Mouse (Mus musculus): ENCODE results near the gene Tbx6.

Tbx6 gene

DNA sequence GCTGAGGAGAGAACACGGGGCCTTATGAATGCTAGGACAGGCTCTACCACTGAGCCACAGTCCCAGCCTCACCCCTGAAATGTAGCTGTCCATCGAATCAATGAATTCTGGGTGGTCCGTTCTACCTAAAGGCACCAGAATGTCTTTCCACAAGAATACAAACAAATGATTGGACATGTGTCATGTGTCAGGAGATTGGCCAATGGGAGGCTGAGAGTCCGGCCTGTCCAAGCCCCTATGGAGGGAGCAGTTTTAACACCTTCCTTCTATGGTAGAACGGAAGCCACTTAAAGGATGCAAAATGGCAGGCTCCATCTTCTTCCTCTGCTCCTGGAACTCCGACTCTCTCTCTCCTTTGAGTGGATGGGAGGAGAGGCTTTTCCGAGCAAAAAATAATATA, 36.3 kb downstream of the Tbx6 start:
- no peak for DNase-seq (ENCODE audit: low spot score)

DNA sequence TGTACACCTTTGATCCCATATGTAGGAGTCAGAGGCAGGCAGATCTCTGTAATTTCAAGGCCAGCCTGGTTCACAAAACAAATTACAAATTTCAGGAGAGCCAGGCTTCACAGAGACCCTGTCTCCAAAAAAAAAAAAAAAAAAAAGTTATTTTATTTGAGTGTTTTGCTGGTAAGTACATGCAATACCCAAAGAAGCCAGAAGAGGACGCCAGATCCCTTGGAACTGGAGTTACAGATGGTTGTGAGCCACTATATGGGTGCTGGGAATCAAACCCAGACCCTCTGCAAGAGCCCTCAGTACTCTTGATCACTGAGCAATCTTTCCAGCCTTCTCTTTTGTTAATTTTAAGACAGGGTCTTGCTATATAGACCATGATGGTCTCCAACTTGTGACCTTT, 37.5 kb downstream of the Tbx6 start:
- no peak for DNase-seq (ENCODE audit: low spot score)

DNA sequence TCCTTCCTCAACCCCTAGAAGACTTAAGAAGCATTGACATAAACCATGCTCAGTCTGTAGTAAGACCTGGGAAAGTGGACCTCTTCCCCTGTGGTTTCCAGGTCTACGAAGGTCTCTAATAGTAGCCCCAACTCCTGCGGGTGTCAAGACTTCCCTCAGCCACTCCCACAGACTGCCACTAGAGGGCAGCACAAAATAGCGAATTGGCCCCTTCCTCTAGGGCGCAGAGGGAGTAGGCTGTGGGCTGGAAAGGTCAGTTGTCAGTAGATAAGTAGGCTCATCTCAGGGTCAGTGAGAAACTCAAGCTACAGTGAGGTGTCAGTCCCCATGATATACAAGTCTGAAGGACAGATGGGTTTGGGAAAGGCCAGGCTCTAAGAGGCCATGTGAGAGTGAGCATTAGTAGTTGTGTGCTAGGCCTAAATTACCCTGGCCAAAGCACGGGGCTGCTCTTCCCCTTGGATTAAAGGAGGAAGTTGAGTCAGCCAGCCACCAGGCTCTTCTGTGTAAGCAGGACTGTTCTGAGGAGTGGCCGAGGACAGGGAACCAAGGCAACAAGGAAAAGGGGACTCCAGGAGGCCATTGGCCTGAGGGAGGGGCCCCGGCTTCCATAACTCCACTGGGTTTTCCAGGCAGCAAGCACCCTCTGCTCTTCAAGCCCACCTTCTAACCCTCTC, 40.7 kb downstream of the Tbx6 start:
- DNase-seq (ENCODE audit: low spot score), result peak; percentile 82

DNA sequence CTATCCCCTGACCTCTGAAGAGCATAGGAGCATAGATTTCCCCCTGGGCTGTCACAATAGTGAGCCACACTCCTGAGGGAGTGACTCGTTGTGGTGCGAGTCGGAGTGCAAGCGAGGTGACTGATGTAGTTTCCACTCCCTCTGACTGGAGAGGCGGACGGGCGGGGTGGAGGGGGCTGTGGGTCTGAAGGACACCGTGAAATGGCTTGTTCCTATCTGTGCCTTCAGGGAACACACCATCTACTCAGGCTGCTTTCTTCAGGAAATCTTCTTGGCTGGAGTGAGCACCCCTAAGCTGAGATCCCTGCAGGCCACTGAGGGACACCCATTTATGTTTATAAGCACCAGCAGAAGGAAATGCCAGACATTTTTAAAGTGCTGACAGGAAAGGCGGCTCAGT, 41.5 kb downstream of the Tbx6 start:
- peak; percentile 42 for DNase-seq (ENCODE audit: low spot score)

DNA sequence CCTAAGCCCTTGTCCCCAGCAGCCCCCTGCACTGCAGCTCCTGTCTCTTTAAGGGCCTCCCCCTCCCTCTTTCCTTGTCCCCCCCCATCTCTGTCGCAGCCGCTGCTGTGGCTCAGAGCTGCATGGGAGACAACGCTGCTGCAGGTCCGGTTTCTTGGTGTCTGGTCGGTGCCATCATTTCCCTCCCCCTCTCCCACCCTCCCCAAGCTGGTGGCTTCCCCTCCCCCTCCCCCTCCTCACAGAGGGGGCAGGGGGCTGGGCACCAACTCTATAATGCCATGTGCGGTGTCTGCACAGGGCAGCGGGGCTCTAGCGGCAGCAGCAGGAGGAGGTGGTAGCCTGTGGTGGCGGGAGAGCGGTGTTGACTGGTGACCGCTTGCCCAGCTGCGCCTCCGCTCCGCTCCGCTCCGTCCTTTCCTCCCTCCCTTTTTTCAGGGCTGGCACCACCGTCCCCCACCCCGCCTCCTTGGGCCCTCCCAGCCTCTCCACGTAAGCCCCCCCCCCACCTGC, 42.0 kb downstream of the Tbx6 start:
- DNase-seq (ENCODE audit: low spot score), result no peak

DNA sequence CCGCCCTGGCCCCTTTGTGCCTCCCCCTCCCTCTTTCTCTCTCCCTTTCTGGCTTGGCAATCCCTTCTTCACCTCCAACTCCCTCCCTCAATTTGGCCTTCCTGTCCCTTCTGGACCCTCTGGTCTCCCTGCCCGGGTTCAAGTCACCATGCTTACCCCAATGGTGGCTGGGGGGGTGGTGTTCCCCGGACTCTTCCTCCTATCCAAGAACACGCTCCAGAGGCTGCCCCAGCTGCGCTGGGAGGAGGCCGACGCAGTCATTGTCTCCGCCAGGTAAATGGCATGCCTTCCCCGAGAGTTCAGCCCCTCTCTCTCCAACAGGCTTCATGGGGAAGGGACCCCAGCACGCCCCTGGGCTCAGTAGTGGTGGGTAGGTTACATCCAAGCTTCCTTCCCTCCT, 42.7 kb downstream of the Tbx6 start:
- no peak for DNase-seq (ENCODE audit: low spot score)

DNA sequence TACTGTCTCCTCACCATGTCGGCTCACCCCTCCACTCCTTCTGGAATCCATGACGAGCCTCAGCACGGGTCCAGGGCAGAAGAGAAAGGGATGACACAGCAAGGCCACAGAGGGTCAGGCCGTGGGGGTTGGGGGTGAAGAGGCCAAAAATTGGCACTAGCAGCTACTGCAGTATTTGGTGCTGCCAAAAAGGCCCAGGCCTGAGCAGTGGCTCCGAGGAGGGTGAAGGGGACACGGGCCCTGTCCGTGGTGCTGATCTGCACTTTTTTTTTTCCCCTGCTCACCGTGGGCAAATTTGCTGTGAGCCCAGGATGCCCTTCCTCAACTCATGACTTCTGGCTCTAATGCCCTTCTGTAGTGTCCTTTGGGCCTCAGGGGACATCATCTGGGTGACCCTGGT, 44.1 kb downstream of the Tbx6 start:
- no peak for DNase-seq (ENCODE audit: low spot score)

DNA sequence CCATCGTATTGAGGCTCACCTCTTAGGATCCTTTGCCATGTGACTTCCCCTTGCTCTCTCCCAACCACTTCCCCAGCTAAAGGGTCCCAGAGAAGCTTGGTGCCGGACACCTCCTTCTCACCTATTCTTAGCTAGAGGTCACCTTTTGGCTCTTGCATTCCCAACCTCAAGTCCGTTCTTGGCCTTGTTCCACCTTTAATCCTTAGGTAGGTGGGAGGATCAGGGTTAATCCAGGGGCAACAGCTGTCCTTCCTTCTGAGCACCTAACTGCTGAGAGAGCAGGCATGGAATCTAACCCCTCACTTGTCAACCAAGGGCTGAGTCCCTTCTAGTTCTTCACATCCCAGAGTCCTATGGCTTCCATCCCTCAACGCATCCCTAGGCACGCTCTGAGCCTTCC, 44.7 kb downstream of the Tbx6 start:
- DNase-seq (ENCODE audit: low spot score), result no peak

DNA sequence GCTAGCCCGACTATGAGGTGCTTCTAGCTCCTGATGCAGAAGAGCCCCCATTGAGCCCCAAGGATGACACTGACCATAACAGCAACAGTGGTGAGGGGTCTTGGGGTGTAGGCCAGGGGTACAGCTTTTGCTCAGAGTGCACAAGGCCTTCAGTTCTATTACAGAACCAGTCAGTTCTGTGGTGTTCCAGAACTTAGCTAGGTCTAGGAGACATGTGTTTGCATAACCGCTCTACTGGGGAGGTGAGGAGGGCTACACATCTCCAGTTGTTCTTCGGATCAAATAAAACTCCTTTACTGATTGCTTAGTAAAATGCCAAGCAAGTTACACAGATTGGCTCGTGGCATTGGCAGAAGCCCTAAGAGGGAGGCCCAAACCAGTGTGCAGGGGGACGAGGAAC, 50.3 kb downstream of the Tbx6 start, which contains the start of gene 4930451I11Rik:
Gene 4930451I11Rik, minus strand, starts transcription at position 101 of the 400 bp plus-strand sequence.
- DNase-seq (ENCODE audit: low spot score), result no peak

DNA sequence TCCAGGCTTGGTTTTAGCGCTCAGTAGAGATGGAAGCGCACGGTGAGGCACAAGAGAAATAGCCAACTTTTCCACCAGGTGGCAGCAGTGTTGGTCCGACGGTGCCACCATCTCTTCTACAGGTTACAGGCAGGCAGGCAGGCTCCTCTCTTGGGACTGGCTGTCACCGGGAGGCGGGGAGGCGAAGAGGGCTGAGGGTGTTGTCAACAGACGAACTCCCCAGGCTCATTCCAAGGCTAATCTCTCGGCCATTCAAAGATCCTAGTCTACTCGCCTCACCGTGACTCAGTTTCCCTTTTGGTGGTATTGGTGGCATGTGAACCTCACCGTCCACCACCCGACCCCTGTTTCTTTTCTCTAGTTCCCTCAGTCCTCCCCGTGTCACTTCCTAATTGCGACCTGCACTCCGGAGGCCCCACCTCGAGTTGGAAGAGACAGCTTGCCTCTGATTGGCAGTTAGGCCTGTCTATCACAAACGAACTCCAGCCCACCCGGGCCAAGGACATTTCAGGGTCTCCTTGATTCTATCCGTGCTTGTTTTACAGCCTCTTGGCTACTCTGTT, 50.8 kb downstream of the Tbx6 start:
- DNase-seq (ENCODE audit: low spot score), result peak; percentile 86

DNA sequence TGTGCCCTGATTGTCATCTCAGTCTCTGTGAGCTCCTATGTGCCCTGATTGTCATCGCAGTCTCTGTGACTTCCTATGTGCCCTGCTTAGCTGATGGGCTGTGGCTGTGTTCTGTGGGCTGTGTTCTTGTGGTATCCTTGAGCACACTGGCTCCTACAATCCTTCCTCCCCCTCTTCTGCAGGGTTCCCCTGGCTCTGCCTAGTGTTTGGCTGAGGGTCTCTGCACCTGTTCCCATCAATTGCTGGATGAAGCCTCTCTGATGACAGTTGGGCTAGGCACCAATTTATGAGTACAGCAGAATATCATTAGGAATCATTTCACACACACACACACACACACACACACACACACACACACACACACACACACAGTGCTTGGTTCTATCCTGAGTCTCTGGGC, 52.0 kb downstream of the Tbx6 start:
- DNase-seq (ENCODE audit: low spot score), result no peak
